Mouse (Mus musculus) cerebellum, adult 9-11 months (tissue): Measurements from ENCODE around the gene Hrk.

Experiments used
- DNase-seq: peaks from one replicate; pipeline ENCODE4 v3.0.0; 2022

The Hrk gene

DNA sequence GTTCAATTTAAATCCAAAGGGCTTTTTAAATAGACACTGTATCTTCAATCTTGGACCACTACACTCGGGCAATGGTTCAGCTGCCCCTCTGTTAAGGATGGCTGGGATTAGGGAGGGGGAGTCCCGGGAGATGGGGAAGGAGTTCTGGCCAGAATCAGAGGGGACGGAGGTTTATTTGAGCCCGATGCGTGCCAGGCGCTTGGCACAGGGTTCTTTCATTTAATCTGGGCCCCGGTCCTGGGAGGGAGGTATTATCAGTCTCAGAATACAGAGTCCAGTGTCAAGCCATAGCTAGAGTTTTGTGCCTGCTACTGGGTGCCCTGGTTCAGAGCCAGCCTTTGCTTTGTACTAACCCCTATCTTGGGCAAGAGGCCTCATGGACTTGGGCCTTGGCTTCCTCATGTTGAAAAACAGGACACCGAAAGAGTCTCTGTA, 3.1 kb downstream of the Hrk start:
- no peak for DNase-seq

GRCm38 (mm10) chr5:118169222-118170221, 5.1 kb downstream of the Hrk start:
- DNase-seq = peak; percentile 59

DNA sequence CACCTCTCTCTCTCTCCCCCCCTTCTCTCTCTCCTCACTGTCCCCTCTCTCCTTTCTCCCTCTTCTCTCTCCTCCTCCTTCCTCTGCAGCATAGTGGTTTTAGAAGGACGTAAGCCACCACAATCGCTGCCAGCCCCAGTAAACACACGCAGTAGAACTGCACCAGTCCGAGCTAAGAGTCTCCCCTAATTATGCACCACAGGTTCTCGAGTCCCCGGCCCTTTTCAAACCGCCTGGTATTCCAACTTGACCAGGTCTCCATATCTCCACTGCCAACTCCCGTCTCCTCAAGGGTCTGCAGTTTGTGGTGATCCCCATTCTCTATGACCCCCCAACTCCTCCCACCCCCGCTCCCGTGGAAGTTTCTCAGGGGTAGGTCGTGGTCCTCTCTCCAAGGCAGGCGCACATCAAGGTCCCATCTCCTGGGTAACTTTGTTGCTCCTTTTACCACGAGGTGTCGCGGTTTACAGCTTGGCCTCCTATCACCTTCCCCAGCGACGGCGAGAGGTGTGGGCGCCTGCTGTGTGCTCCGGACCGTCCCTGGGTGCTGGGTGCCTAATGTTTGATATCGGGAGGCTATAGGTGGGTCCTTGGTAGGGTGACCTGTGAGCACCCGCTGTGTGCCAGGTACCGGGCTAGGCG, 6.6 kb downstream of the Hrk start:
- no peak for DNase-seq

- no peak for DNase-seq
Observed at GRCm38 (mm10) chr5:118171665-118172064, 7.2 kb downstream of the Hrk start.

DNA sequence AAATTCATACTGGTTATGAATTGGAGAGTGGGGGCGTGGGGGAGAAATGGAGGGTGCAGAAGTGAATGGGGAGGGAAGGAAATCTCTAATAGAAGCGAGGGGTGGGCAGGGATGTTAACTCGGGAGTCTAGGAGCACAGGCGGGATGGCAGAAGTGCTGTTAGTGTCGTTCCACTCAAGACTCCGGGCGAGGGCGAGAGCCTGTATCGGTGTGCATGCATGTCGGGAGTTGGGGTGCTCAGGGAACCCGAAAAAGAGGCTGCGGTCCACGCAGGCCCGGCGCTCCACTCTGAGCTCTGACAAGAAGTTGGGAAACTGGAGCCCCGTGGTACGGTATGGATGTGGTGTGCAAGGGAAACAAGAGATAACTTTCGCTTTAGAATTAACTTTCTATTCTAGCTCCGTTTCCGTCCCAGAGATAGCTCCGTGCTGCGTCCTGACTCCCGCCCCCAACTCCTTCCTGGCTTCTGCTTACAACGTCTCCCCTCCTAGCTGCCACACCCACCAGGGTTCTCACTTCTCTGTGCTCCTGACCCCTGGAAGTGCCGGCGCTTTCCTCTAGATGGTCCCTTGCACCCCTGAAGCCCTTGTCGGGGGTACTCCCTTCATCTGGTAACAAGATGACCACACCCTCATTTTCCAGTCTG, 7.8 kb downstream of the Hrk start:
- DNase-seq = no peak

- no peak for DNase-seq
Observed at GRCm38 (mm10) chr5:118174310-118175009, 10.0 kb downstream of the Hrk start.

DNA sequence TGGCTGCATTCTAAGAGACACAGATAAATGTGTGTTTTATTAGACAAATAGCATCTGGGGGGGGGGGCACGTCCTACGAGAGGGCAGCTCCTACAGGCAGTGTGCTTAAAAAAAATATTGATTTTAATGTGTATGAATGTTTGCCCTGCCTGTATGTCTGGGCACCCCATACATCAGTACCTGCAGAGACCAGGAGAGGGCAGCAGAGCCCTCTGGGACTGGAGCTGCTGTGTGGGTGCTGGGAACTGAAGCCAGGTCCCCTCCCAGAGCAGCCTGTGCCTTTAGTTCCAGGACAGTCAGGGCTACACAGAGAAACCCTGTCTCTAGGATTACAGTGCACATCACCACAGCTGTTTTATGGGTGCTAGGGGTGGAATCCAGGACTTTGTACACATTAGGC, 10.7 kb downstream of the Hrk start:
- no peak for DNase-seq

DNA sequence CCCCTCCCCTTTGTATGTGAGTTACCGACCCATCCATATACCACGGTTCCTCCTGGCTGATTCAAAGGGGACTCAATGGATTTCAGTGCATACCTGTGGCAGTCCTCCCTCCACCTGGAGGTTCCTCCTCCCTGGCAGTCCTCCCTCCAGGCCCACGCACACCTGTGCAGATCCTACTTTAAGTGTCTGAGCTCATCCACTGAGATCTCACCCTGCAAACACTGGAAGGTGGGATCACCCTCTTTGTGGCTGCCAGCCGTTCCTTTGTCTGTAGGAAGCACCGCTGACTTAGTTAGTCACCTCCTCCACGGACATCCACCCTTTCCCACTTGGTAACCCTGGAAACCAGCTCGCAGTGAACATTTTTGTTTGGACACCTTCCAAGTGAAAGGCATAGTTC, 13.2 kb downstream of the Hrk start:
- DNase-seq = no peak

GRCm38 (mm10) chr5:118186903-118187633, 22.6 kb downstream of the Hrk start:
- DNase-seq = no peak

DNA sequence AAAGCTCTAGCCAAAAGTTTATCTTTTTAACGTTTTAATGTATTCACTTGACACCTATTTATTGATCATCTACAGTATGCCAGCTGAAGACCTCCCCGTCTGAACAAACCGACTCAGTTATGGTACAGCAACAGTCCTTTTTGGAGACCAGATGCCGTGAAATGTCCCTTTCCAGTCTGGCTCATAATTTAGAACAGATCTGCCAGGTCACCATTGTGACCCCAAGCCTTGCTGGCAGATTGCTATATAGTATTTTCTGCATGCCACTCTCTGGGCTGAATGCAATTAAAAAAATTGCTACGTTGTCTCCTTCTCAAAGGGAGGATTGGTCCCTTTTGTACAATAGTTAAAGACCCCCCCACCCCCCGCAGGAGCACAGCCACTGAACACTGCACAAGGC, 23.9 kb downstream of the Hrk start:
- no peak for DNase-seq

DNA sequence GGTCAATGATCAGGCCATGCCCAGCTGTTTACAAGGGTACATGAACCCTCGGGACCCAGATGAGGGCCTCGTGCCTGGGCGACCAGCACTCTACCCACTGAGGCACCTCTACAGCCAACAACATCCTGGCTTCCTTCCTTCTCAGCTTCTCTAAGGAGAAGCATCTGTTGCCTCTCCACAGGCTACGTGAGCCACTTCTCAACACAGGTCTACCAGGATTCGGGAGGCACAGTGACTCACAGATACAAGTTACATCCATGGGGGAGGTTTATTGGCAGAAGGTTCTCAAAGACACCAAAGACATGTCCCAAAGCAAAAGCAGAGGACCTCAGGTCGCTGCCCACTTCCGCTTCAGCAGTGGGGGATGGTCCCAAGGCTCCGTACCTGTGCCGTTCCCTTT, 26.0 kb downstream of the Hrk start:
- DNase-seq = no peak

GRCm38 (mm10) chr5:118192221-118192620, 27.8 kb downstream of the Hrk start:
- no peak for DNase-seq

DNA sequence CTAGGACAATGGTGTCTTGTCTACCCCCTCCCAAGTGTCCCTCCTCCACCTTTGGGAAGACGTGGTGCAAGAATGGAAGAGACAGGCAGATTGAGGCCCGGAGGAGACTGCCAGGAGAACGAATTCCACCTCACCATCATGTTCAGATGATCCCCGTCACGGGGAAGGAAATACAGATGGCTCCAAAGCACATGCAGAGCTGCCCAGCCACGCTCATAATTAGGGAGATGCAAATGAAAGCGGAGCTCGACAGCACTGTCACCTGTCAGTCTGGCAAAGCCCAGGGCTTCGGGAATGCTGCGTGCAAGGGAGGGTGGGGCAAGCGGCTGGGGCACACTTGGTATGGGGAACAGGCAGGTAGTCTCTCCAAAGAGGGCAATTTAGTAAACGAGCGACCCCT, 33.0 kb downstream of the Hrk start:
- DNase-seq = no peak

DNA sequence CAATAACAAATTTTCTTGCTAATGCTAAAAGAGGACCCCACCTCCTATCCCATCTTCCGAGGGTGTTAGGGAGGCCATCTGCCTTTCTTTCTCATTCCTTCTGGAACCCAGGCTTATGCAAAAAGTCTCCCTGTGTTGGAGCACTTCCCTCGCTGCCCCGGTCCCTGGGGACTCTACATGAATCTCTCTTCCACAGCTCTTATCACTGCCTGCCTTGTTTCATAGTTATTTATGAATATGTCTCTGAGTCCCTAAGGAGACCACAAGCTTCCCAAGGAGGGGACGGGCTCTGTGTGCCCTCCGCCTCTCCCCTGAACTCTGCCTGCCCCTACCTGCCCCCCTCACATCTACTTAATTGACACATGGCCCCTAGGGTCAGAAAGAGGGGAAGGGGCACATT, 35.2 kb downstream of the Hrk start:
- no peak for DNase-seq

GRCm38 (mm10) chr5:118204675-118205440, 40.4 kb downstream of the Hrk start:
- DNase-seq = no peak

- no peak for DNase-seq
Observed at GRCm38 (mm10) chr5:118205852-118206251, 41.4 kb downstream of the Hrk start.

DNA sequence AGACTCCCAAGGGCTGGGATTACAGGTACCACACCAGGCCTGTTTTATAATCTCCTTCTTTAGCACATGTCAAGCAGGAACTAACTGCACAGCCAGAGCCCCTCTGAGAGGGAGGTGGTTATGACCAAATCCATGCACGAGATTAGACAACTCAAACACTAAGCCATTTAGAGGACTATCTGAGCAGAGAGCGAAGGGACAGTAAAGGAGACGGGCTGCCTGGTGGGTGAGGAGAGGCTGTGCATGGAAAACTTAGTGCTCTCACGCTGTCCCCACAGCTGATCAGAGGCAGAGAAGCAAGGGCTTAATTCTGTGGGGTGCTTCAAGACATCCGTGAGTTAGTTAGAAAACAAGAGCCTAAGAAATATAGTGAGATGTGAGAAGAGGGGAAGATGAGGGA, 49.6 kb downstream of the Hrk start:
- DNase-seq = peak; percentile 24

- peak; percentile 93 for DNase-seq
Observed at GRCm38 (mm10) chr5:118214418-118215154, 50.1 kb downstream of the Hrk start.

DNA sequence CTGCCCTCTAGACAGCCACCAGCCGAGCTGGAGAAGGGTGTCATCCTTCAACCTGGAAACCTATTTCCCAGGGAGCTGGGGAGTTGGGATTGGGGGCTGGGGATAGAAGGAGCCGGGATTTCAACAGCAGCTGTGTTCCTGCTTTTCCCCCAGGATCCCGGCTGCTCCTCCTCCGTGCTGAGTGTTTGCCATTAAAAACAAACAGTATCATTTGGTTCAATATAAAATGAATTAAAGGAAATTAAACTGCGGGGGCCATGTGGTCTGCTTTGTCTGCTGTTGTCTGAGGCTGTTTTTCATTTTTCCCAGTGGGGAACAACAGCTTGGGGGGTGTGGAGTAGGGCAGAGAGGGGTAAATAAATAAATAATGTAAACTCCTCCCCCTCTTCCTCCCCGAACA, 53.0 kb downstream of the Hrk start:
- no peak for DNase-seq

DNA sequence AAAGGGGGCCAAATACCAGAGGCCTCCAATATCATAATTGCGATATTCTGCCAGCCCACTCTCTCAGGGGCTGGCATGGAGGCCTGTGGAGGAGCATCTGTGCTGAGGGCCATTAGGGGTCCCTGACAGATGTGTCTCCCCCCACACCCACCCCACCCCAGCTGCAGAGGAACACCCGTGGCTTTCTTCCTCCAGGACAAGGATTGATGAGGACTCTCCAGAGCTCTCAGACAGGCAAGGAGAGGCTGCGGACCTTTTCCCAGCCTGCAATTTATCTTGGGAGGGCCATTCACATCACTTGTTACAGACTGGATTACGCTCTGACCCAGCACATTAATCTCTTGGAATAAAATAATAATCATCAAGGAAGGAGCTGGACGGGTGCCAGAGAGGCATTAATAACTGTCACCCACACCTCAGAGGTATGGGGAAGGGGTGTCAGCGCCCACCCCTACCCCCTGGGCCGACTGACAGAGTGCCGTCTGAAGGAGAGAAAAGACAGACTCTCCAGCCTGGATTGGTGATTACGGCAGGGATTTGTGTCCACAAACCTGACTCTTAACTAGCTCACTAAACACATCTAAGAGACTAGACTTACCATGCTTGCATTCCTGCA, 58.8 kb downstream of the Hrk start:
- no peak for DNase-seq
